Mouse (Mus musculus): ENCODE measurements around the gene Pla2g7. TPM values are rescaled to one million over a fixed set of nuclear protein-coding genes. Genes with fewer than 3 reads are reported as not detected.

The Pla2g7 gene
- polyA plus RNA-seq, 1 experiment from 2014 or later: 8.4 TPM

- Histone ChIP-seq H3K4me1 (no peaks in the 10 kb centered on the region), H3K36me3 (no peaks in the 10 kb centered on the region), H3K9me3 (no peaks in the 10 kb centered on the region), H3K27me3 (no peaks in the 10 kb centered on the region), H3K4me3 (no peak overlapping the region), H3K9ac (no peak overlapping the region), H3K27ac (no peak overlapping the region), H3K4me2 (no peak overlapping the region)
- 75% methylated on average over 12 of the region's 12 CpGs for WGBS
- no peak for ATAC-seq (ENCODE audit: insufficient number of reproducible peaks, insufficient read depth, low FRiP score, low TSS enrichment, low read depth)
Measured at GRCm38 (mm10) chr17:43554516-43555403, 13.1 kb upstream of the Pla2g7 start.

- no peak for ATAC-seq (ENCODE audit: insufficient number of reproducible peaks, insufficient read depth, low FRiP score, low TSS enrichment, low read depth)
- Histone ChIP-seq H3K9me3 (no peaks in the 10 kb centered on the region), H3K27ac (no peak overlapping the region), H3K4me3 (no peak overlapping the region), H3K4me2 (no peak overlapping the region), H3K9ac (no peak overlapping the region), H3K4me1 (no peaks in the 10 kb centered on the region), H3K27me3 (no peaks in the 10 kb centered on the region), H3K36me3 (no peaks in the 10 kb centered on the region)
- 90% methylated on average over 4 of the region's 4 CpGs for WGBS
Measured at GRCm38 (mm10) chr17:43557104-43557503, 10.8 kb upstream of the Pla2g7 start.

- Histone ChIP-seq H3K9ac (no peak overlapping the region), H3K27me3 (no peaks in the 10 kb centered on the region), H3K27ac (no peak overlapping the region), H3K9me3 (no peaks in the 10 kb centered on the region), H3K4me2 (no peak overlapping the region), H3K4me3 (no peak overlapping the region), H3K4me1 (no peaks in the 10 kb centered on the region), H3K36me3 (no peaks in the 10 kb centered on the region)
- WGBS: 73% methylated on average over 6 of the region's 6 CpGs
- no peak for ATAC-seq (ENCODE audit: insufficient number of reproducible peaks, insufficient read depth, low FRiP score, low TSS enrichment, low read depth)
Measured at GRCm38 (mm10) chr17:43557541-43558090, 10.3 kb upstream of the Pla2g7 start.

- Histone ChIP-seq H3K9me3 (no peaks in the 10 kb centered on the region), H3K4me3 (no peak overlapping the region), H3K9ac (no peak overlapping the region), H3K27me3 (no peaks in the 10 kb centered on the region), H3K4me1 (no peaks in the 10 kb centered on the region), H3K36me3 (no peaks in the 10 kb centered on the region), H3K27ac (no peak overlapping the region), H3K4me2 (no peak overlapping the region)
- no peak for ATAC-seq (ENCODE audit: insufficient number of reproducible peaks, insufficient read depth, low FRiP score, low TSS enrichment, low read depth)
- 75% methylated on average over 3 of the region's 3 CpGs for WGBS
Measured at GRCm38 (mm10) chr17:43558678-43559077, 9.2 kb upstream of the Pla2g7 start.

- no peaks in the 10 kb centered on the region; the same call in 1 of the 2 replicates for H3K4me1 ChIP-seq
- H3K36me3 ChIP-seq: no peaks in the 10 kb centered on the region
- no peaks in the 10 kb centered on the region for H3K9me3 ChIP-seq
- H3K27me3 ChIP-seq: no peaks in the 10 kb centered on the region
- WGBS: 90% methylated on average over 7 of the region's 7 CpGs
- no peak overlapping the region for H3K4me2 ChIP-seq
- no peak overlapping the region for H3K27ac ChIP-seq
- ATAC-seq (ENCODE audit: insufficient number of reproducible peaks, insufficient read depth, low FRiP score, low TSS enrichment, low read depth): no peak
- H3K4me3 ChIP-seq: no peak overlapping the region
- H3K9ac ChIP-seq: no peak overlapping the region
Measured at GRCm38 (mm10) chr17:43563192-43563987, 4.5 kb upstream of the Pla2g7 start.

GRCm38 (mm10) chr17:43567593-43567991, 306 bp upstream of the Pla2g7 start:
- Histone ChIP-seq H3K4me2 (peak overlapping the region; percentile 89), H3K4me1 (peaks cover 5% of the 10 kb centered on the region; the same call in 1 of the 2 replicates), H3K27me3 (no peaks in the 10 kb centered on the region), H3K27ac (no peak overlapping the region), H3K36me3 (no peaks in the 10 kb centered on the region), H3K4me3 (peak overlapping the region; percentile 50), H3K9me3 (no peaks in the 10 kb centered on the region), H3K9ac (peak overlapping the region; percentile 73)
- 10% methylated on average over 12 of the region's 12 CpGs for WGBS
- no peak for ATAC-seq (ENCODE audit: insufficient number of reproducible peaks, insufficient read depth, low FRiP score, low TSS enrichment, low read depth)

- Histone ChIP-seq H3K4me3 (no peak overlapping the region), H3K27ac (no peak overlapping the region), H3K9me3 (no peaks in the 10 kb centered on the region), H3K4me2 (no peak overlapping the region), H3K27me3 (no peaks in the 10 kb centered on the region), H3K9ac (no peak overlapping the region), H3K36me3 (no peaks in the 10 kb centered on the region), H3K4me1 (peaks cover 5% of the 10 kb centered on the region; the same call in 1 of the 2 replicates)
- WGBS: 58% methylated on average over 7 of the region's 7 CpGs
- ATAC-seq (ENCODE audit: insufficient number of reproducible peaks, insufficient read depth, low FRiP score, low TSS enrichment, low read depth): no peak
Measured at GRCm38 (mm10) chr17:43569287-43569686, 1.4 kb downstream of the Pla2g7 start.

- Histone ChIP-seq H3K9ac (no peak overlapping the region), H3K4me3 (no peak overlapping the region), H3K27ac (no peak overlapping the region), H3K4me2 (no peak overlapping the region), H3K27me3 (no peaks in the 10 kb centered on the region), H3K4me1 (peaks cover 3% of the 10 kb centered on the region; the same call in 1 of the 2 replicates), H3K36me3 (no peaks in the 10 kb centered on the region), H3K9me3 (no peaks in the 10 kb centered on the region)
- no peak for ATAC-seq (ENCODE audit: insufficient number of reproducible peaks, insufficient read depth, low FRiP score, low TSS enrichment, low read depth)
- WGBS: 30% methylated on average over 3 of the region's 3 CpGs
Measured at GRCm38 (mm10) chr17:43573624-43574073, 5.8 kb downstream of the Pla2g7 start.

GRCm38 (mm10) chr17:43580456-43580855, 12.6 kb downstream of the Pla2g7 start:
- ATAC-seq (ENCODE audit: insufficient number of reproducible peaks, insufficient read depth, low FRiP score, low TSS enrichment, low read depth): no peak

GRCm38 (mm10) chr17:43581012-43581467, 13.1 kb downstream of the Pla2g7 start:
- H3K9me3 ChIP-seq: no peaks in the 10 kb centered on the region
- 8% methylated on average over 8 of the region's 8 CpGs for WGBS
- no peaks in the 10 kb centered on the region for H3K36me3 ChIP-seq
- peaks cover 14% of the 10 kb centered on the region for H3K4me1 ChIP-seq
- peak overlapping the region; percentile 4; the same call in 1 of the 2 replicates for H3K27ac ChIP-seq
- no peaks in the 10 kb centered on the region for H3K27me3 ChIP-seq
- peak overlapping the region; percentile 16 for H3K4me3 ChIP-seq
- 0 out of 2 replicates have a peak, but pooled peaks have one; percentile 43 for ATAC-seq (ENCODE audit: insufficient number of reproducible peaks, insufficient read depth, low FRiP score, low TSS enrichment, low read depth)
- H3K4me2 ChIP-seq: peak overlapping the region; percentile 46
- 0 out of 2 replicates have a peak overlapping the region, but pooled peaks have one; percentile 11 for H3K9ac ChIP-seq

More at GRCm38 (mm10) chr17:43580456-43580855, 12.6 kb downstream of the Pla2g7 start:
- Histone ChIP-seq H3K4me3 (peak overlapping the region; percentile 16), H3K9me3 (no peaks in the 10 kb centered on the region), H3K27me3 (no peaks in the 10 kb centered on the region), H3K4me1 (peaks cover 14% of the 10 kb centered on the region), H3K4me2 (peak overlapping the region; percentile 46), H3K27ac (0 out of 2 replicates have a peak overlapping the region, but pooled peaks have one; percentile 4), H3K9ac (0 out of 2 replicates have a peak overlapping the region, but pooled peaks have one; percentile 11), H3K36me3 (no peaks in the 10 kb centered on the region)
- 12% methylated on average over 3 of the region's 3 CpGs for WGBS

- Histone ChIP-seq H3K4me1 (peaks cover 14% of the 10 kb centered on the region), H3K27me3 (no peaks in the 10 kb centered on the region), H3K4me2 (no peak overlapping the region), H3K27ac (no peak overlapping the region), H3K36me3 (no peaks in the 10 kb centered on the region), H3K9me3 (no peaks in the 10 kb centered on the region), H3K9ac (no peak overlapping the region), H3K4me3 (no peak overlapping the region)
- no peak for ATAC-seq (ENCODE audit: insufficient number of reproducible peaks, insufficient read depth, low FRiP score, low TSS enrichment, low read depth)
- WGBS: 66% methylated on average over 7 of the region's 7 CpGs
Measured at GRCm38 (mm10) chr17:43584771-43585170, 16.9 kb downstream of the Pla2g7 start.
